Mouse (Mus musculus) G1E (cell line): ENCODE data around the gene Dhx37. TPM values are rescaled to one million over a fixed set of nuclear protein-coding genes. Genes with fewer than 3 reads are reported as not detected.

ENCODE experiments used
- ATAC-seq: 2 replicates; pipeline ENCODE4 v1.8.0; 2016; ENCODE audit warnings: mild to moderate bottlenecking; ENCODE audit not compliant: insufficient number of reproducible peaks, poor library complexity, low FRiP score, severe bottlenecking; ENCODE audit errors: extremely low read depth
- DNase-seq: peaks from one replicate; pipeline ENCODE4 v3.0.0; 2012; ENCODE audit warnings: low spot score
- H3K27me3 ChIP-seq: 2 replicates; pipeline ENCODE4 v1.6.1; 2012; ENCODE audit warnings: mild to moderate bottlenecking, low read length, inconsistent platforms; ENCODE audit not compliant: insufficient read depth
- H3K36me3 ChIP-seq: replicated peaks from 2 replicates; pipeline ENCODE3; 2012; ENCODE audit warnings: mild to moderate bottlenecking, inconsistent platforms
- H3K4me1 ChIP-seq: 2 replicates; pipeline ENCODE4 v1.6.1; 2012; ENCODE audit warnings: low read depth, low read length, inconsistent platforms, mixed read lengths; ENCODE audit not compliant: insufficient read depth
- H3K4me3 ChIP-seq: 2 replicates; pipeline ENCODE4 v1.5.1; 2012; ENCODE audit warnings: low read depth, mild to moderate bottlenecking, inconsistent platforms, low read length, moderate library complexity, mixed read lengths
- H3K9me3 ChIP-seq: replicated peaks from 2 replicates; pipeline ENCODE4 v1.6.1; 2012; ENCODE audit warnings: inconsistent platforms
- CTCF ChIP-seq: IDR thresholded peaks from 2 replicates; pipeline ENCODE4 v1.5.1; 2012; ENCODE audit warnings: low read depth, low read length, inconsistent platforms, mixed read lengths
- GATA1 ChIP-seq: IDR thresholded peaks from 2 replicates; pipeline ENCODE4 v1.6.1; 2012; ENCODE audit warnings: borderline replicate concordance, low read length, inconsistent platforms, mixed read lengths
- GATA2 ChIP-seq: IDR thresholded peaks from 2 replicates; pipeline ENCODE4 v1.6.1; 2012; ENCODE audit warnings: low read depth, low read length, inconsistent platforms, borderline replicate concordance
- POLR2AphosphoS5 ChIP-seq: IDR thresholded peaks from 2 replicates; pipeline ENCODE4 v1.6.1; 2012; ENCODE audit warnings: low read depth, low read length, inconsistent platforms; ENCODE audit not compliant: insufficient replicate concordance
- TAL1 ChIP-seq: conservative IDR thresholded peaks from 2 replicates; pipeline ENCODE4 v1.6.1; 2012; ENCODE audit warnings: low read depth, low read length, inconsistent platforms, mixed read lengths
- polyA plus RNA-seq: library from polyadenylated mRNA; stranded (reverse); fragments of >175 nt; gene quantifications from 2 replicates; pipeline ENCODE4 v1.2.3, GENCODE M21; 2012
- total RNA-seq, 2 experiments: library from RNA; stranded (forward) in 1 of 2; stranded (reverse) in 1 of 2; fragments of 200-1000 nt in 1 of 2; fragments of >200 nt in 1 of 2; fragmentation: Nextera tagmentation in 1 of 2; gene quantifications; 2 replicates each; pipeline ENCODE4 v1.2.3; 2014 to 2017

The Dhx37 gene
- total and polyA plus RNA-seq, 3 experiments = 29.0 to 112 (median 32.2) TPM

DNA sequence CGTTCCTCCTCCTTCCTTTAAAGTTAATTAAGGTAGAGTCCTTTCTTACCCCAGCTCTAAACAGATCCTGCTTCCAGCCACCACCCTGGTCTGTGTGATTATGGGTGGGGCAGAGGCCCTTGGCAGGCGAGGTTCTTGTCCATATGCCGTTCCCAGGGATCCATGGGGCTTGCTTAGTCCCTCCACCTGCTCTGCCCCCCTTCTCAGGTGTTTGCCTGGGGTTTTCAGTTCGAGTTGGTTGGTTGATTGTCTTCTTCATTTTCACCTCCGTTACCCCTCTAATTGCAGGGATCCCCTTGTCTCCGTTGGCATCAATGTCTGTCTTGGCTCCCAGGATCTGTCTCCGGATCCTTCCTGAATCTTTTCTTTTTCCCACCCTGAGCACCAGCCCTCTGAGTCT, 42.9 kb upstream of the Dhx37 start:
- TF ChIP-seq CTCF = no peak
- TF ChIP-seq GATA2 = no peak
- TF ChIP-seq POLR2AphosphoS5 = no peak
- no peak for TF ChIP-seq TAL1
- TF ChIP-seq GATA1 = no peak
- ATAC-seq (no peak), DNase-seq (no peak)
- H3K4me1 ChIP-seq = peaks cover 36% of the 10 kb centered on the region
- peak overlapping the region; percentile 87 for H3K4me3 ChIP-seq
- no peaks in the 10 kb centered on the region for H3K27me3 ChIP-seq
- peaks cover 44% of the 10 kb centered on the region for H3K36me3 ChIP-seq
- H3K9me3 ChIP-seq = no peaks in the 10 kb centered on the region

DNA sequence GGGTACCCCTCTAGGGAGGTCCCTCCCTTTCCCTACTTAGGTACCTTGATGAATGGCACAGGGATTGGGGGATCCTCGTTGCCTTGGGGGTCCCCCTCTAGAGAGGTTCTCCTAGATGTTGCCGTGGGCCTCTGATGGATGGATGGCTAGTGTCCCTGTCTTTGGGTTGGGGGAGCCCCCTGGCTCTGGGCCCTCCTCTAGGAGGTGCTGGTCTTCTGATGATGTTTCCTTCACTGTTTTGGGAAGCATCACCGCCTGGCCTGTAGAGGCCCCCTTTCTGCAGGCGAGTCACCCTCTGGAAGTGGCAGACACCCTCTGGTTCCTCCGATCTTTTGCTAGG, 42.3 kb upstream of the Dhx37 start:
- Histone ChIP-seq H3K36me3 (peaks cover 38% of the 10 kb centered on the region), H3K4me3 (peak overlapping the region; percentile 87), H3K27me3 (no peaks in the 10 kb centered on the region), H3K9me3 (no peaks in the 10 kb centered on the region), H3K4me1 (peaks cover 36% of the 10 kb centered on the region)
- DNase-seq (peak; percentile 40), ATAC-seq (0 out of 2 replicates have a peak, but pooled peaks have one; percentile 23)
- TF ChIP-seq POLR2AphosphoS5 = no peak
- TF ChIP-seq GATA2 = no peak
- no peak for TF ChIP-seq GATA1
- TF ChIP-seq CTCF = no peak
- TF ChIP-seq TAL1 = no peak

DNA sequence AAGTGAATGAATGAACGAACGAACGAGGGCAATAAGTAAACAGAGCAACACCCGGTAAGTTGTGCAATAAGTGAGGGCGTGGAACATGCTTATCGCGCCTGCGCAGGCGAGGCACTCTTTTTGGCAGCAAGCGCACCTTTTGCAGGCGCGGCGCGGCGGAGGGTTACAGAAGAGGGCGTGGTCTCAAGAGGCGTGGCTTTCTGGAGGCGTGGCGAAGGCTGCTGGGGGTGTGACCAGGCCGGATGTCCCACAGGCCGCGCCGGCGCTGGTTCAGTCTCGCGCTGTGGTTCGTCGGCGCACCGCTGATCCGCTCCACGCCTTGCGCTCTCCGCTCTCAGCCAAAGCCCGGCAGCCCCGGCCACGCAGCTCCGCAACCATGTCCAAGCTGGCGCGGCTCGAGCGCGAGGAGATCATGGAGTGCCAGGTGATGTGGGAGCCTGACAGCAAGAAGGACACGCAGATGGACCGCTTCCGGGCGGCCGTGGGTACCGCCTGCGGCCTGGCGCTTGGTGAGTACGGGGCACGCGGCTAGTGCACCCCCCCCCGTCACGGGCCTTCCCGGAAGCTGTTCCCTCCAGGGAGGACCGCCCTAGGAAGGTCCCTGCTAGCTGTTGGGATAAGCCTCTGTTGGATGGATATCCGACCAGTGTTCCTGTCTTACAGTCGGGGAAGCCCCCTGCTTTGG, 41.8 kb upstream of the Dhx37 start, which contains the start of gene Aacs:
Aacs (plus strand) TSS at position 214 of the 685 bp plus-strand sequence.
- ATAC-seq (peak; percentile 91), DNase-seq (peak; percentile 88)
- Histone ChIP-seq H3K36me3 (peaks cover 33% of the 10 kb centered on the region), H3K4me1 (peaks cover 36% of the 10 kb centered on the region), H3K4me3 (peak within 1 kb of the TSS; percentile 87), H3K9me3 (no peaks in the 10 kb centered on the region), H3K27me3 (no peaks in the 10 kb centered on the region)
- no peak for TF ChIP-seq GATA2
- no peak for TF ChIP-seq CTCF
- no peak for TF ChIP-seq POLR2AphosphoS5
- TF ChIP-seq GATA1 = no peak
- TF ChIP-seq TAL1 = no peak

DNA sequence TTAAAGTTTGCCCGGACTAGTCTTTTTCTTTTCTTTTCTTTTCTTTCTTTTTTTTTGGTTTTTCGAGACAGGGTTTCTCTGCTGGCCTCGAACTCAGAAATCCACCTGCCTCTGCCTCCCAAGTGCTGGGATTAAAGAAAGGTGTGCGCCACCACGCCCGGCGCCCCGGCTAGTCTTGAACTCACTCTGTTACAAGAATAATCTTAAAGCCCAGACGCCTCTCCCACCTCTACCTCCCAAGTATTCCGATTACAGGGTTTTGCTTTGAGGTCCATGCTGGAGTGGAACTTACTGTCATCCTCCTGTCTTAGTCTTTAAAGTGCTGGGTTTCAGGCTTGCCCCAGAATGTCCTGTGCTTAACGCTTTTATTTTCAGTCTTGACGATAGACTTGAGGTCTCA, 41.1 kb upstream of the Dhx37 start:
- TF ChIP-seq TAL1 (no peak), CTCF (no peak), GATA1 (no peak), GATA2 (no peak), POLR2AphosphoS5 (no peak)
- DNase-seq = no peak

DNA sequence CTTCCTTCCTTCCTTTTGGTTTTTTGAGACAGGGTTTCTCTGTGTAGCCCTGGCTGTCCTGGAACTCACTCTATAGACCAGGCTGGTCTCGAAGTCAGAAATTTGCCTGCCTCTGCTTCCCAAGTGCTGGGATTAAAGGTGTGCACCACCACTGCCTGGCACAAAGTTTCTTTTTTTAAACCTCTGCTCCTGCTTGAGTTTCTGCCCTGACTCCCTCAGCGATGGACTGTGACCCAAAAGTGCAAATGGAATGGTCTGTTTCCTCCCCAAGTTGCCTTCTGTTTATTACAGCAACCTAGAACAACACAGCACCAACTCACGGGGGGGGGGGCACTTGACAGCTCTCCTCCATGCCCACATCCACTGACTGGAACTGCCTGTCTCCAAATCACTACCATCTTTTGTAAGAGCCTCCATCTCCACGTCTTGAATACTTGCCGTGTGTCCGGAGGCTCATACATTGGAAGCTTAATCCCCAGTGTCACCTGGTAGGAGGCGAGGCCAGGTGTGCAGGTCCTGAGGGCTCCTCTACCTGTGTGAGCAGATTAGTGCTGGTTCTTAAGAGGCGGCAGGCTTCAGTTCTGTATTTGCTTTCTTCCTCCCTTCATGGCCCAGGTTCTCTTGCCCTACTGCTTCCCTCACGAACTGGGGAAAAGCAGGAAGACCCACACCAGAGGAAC, 39.0 kb upstream of the Dhx37 start:
- H3K4me3 ChIP-seq = no peak overlapping the region
- H3K36me3 ChIP-seq = peaks cover 10% of the 10 kb centered on the region
- DNase-seq (no peak), ATAC-seq (no peak)
- H3K27me3 ChIP-seq = no peaks in the 10 kb centered on the region
- no peaks in the 10 kb centered on the region for H3K9me3 ChIP-seq
- TF ChIP-seq GATA2 (no peak), GATA1 (no peak), POLR2AphosphoS5 (no peak), CTCF (no peak), TAL1 (no peak)
- H3K4me1 ChIP-seq = peaks cover 38% of the 10 kb centered on the region

More for the DNA sequence above, 41.1 kb upstream of the Dhx37 start:
- H3K4me1 ChIP-seq = peaks cover 36% of the 10 kb centered on the region
- no peak for ATAC-seq
- no peaks in the 10 kb centered on the region for H3K27me3 ChIP-seq
- H3K4me3 ChIP-seq = no peak overlapping the region
- H3K36me3 ChIP-seq = peaks cover 27% of the 10 kb centered on the region
- H3K9me3 ChIP-seq = no peaks in the 10 kb centered on the region

DNA sequence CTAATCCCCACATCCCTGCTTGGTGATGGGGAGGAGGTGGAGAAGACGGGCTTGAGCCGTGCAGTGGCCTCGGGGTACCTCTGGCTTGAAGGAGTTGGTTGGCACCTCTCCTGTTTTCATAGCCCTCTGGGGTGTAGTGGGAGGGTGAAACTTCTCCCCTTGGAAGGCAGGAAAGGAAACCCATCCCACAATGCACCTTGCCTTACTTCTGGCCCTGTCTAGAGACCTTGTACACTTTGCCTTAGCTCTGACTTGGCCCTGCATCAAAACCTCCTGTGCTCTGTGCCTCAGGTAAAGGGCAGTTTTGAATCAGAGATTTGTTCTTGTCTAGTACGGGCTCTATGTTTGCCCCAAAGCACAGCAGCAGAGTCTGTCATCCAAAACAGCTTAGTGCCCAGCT, 36.8 kb upstream of the Dhx37 start:
- Histone ChIP-seq H3K27me3 (no peaks in the 10 kb centered on the region), H3K9me3 (no peaks in the 10 kb centered on the region), H3K36me3 (no peaks in the 10 kb centered on the region), H3K4me1 (peaks cover 22% of the 10 kb centered on the region), H3K4me3 (no peak overlapping the region)
- TF ChIP-seq GATA2 (no peak), CTCF (no peak), POLR2AphosphoS5 (no peak)
- no peak for ATAC-seq
- no peak for DNase-seq
